Mouse (Mus musculus) embryonic facial prominence, embryonic 15.5 days (tissue): ENCODE results near the gene Iqschfp. TPM values are rescaled to one million over a fixed set of nuclear protein-coding genes. Genes with fewer than 3 reads are reported as not detected.

ENCODE experiments used
- ATAC-seq: fragments of 200-750 bp; cut with Nextera tagmentation; 2 replicates; pipeline ENCODE4 v1.8.0; 2017; ENCODE audit warnings: low read depth, moderate TSS enrichment; ENCODE audit not compliant: insufficient number of reproducible peaks, low FRiP score, low TSS enrichment
- H3K27ac ChIP-seq: fragments of 300-500 bp; sonication (generic); replicated peaks from 2 replicates; pipeline ENCODE4 v1.5.1; 2015; ENCODE audit warnings: mild to moderate bottlenecking, inconsistent platforms
- H3K27me3 ChIP-seq: fragments of 300-500 bp; sonication (generic); 2 replicates; pipeline ENCODE4 v1.6.1; 2015; ENCODE audit warnings: inconsistent platforms
- H3K36me3 ChIP-seq: fragments of 300-500 bp; sonication (generic); 2 replicates; pipeline ENCODE4 v1.6.1; 2015; ENCODE audit warnings: mild to moderate bottlenecking, inconsistent platforms
- H3K4me1 ChIP-seq: fragments of 300-500 bp; sonication (generic); 2 replicates; pipeline ENCODE4 v1.6.1; 2015; ENCODE audit warnings: inconsistent platforms
- H3K4me2 ChIP-seq: fragments of 300-500 bp; sonication (generic); replicated peaks from 2 replicates; pipeline ENCODE4 v1.6.1; 2015; ENCODE audit warnings: mild to moderate bottlenecking, inconsistent platforms
- H3K4me3 ChIP-seq: fragments of 300-500 bp; sonication (generic); replicated peaks from 2 replicates; pipeline ENCODE4 v1.5.1; 2015; ENCODE audit warnings: mild to moderate bottlenecking, inconsistent platforms
- H3K9ac ChIP-seq: fragments of 300-500 bp; sonication (generic); 2 replicates; pipeline ENCODE4 v1.6.1; 2015; ENCODE audit warnings: inconsistent platforms
- H3K9me3 ChIP-seq: fragments of 300-500 bp; sonication (generic); replicated peaks from 2 replicates; pipeline ENCODE4 v1.6.1; 2016; ENCODE audit warnings: inconsistent platforms
- WGBS: fragments of 180-500 bp; shearing (Covaris S2); methylation state at CpG from one replicate; pipeline ENCODE4 v1.1.7; 2015; 5-methylcytosine and 5-hydroxymethylcytosine counted together
- polyA plus RNA-seq: library from polyadenylated mRNA; unstranded; fragments of >200 nt; fragmentation: Nextera tagmentation; extraction: Ambion mirVana; gene quantifications from 2 replicates; pipeline ENCODE4 v1.2.1, GENCODE M21; 2015

Gene Iqschfp
- polyA plus RNA-seq, 1 experiment from 2014 or later: 0.08 TPM

GRCm38 (mm10) chr3:68160760-68161159, 268.7 kb downstream of the Iqschfp start:
- H3K27me3 ChIP-seq: no peaks in the 10 kb centered on the region
- no peaks in the 10 kb centered on the region for H3K4me1 ChIP-seq
- no peaks in the 10 kb centered on the region for H3K9me3 ChIP-seq
- H3K27ac ChIP-seq: no peak overlapping the region
- H3K4me2 ChIP-seq: no peak overlapping the region
- H3K9ac ChIP-seq: no peak overlapping the region
- WGBS: 72% methylated on average over 3 of the region's 3 CpGs
- no peak overlapping the region for H3K4me3 ChIP-seq
- H3K36me3 ChIP-seq: no peaks in the 10 kb centered on the region
- ATAC-seq: no peak

- ATAC-seq: no peak
- no peak overlapping the region for H3K9ac ChIP-seq
- no peaks in the 10 kb centered on the region for H3K36me3 ChIP-seq
- H3K27me3 ChIP-seq: no peaks in the 10 kb centered on the region
- no peaks in the 10 kb centered on the region for H3K9me3 ChIP-seq
- no peak overlapping the region for H3K4me3 ChIP-seq
- no peaks in the 10 kb centered on the region for H3K4me1 ChIP-seq
- no peak overlapping the region for H3K4me2 ChIP-seq
- 63% methylated on average over 1 of the region's 1 CpGs for WGBS
- no peak overlapping the region for H3K27ac ChIP-seq
Measured at GRCm38 (mm10) chr3:68178248-68178647, 286.2 kb downstream of the Iqschfp start.

GRCm38 (mm10) chr3:68187471-68187870, 295.4 kb downstream of the Iqschfp start:
- Histone ChIP-seq H3K27ac (no peak overlapping the region), H3K4me1 (no peaks in the 10 kb centered on the region), H3K4me2 (no peak overlapping the region), H3K36me3 (no peaks in the 10 kb centered on the region), H3K27me3 (no peaks in the 10 kb centered on the region), H3K4me3 (no peak overlapping the region), H3K9ac (no peak overlapping the region), H3K9me3 (no peaks in the 10 kb centered on the region)
- no peak for ATAC-seq
- 56% methylated on average over 8 of the region's 8 CpGs for whole genome bisulfite sequencing

- Histone ChIP-seq H3K4me1 (no peaks in the 10 kb centered on the region), H3K36me3 (no peaks in the 10 kb centered on the region), H3K9ac (no peak overlapping the region), H3K4me3 (no peak overlapping the region), H3K27me3 (no peaks in the 10 kb centered on the region), H3K4me2 (no peak overlapping the region), H3K9me3 (no peaks in the 10 kb centered on the region), H3K27ac (no peak overlapping the region)
- 72% methylated on average over 2 of the region's 2 CpGs for WGBS
- ATAC-seq: no peak
Measured at GRCm38 (mm10) chr3:68189100-68189499, 297.1 kb downstream of the Iqschfp start.

GRCm38 (mm10) chr3:68196933-68197332, 304.9 kb downstream of the Iqschfp start:
- Histone ChIP-seq H3K4me1 (no peaks in the 10 kb centered on the region), H3K27ac (no peak overlapping the region), H3K9me3 (no peaks in the 10 kb centered on the region), H3K4me3 (no peak overlapping the region), H3K36me3 (no peaks in the 10 kb centered on the region), H3K9ac (no peak overlapping the region), H3K4me2 (no peak overlapping the region), H3K27me3 (no peaks in the 10 kb centered on the region)
- WGBS: 85% methylated on average over 1 of the region's 1 CpGs
- no peak for ATAC-seq

- Histone ChIP-seq H3K9ac (no peak overlapping the region), H3K4me3 (no peak overlapping the region), H3K27me3 (no peaks in the 10 kb centered on the region), H3K27ac (no peak overlapping the region), H3K4me2 (no peak overlapping the region), H3K4me1 (no peaks in the 10 kb centered on the region), H3K9me3 (no peaks in the 10 kb centered on the region), H3K36me3 (no peaks in the 10 kb centered on the region)
- WGBS: 33% methylated on average over 1 of the region's 1 CpGs
- ATAC-seq: no peak
Measured at GRCm38 (mm10) chr3:68201214-68201613, 309.2 kb downstream of the Iqschfp start.

GRCm38 (mm10) chr3:68202162-68202902, 310.3 kb downstream of the Iqschfp start:
- Histone ChIP-seq H3K4me3 (no peak overlapping the region), H3K4me1 (no peaks in the 10 kb centered on the region), H3K36me3 (no peaks in the 10 kb centered on the region), H3K9ac (no peak overlapping the region), H3K27ac (no peak overlapping the region), H3K4me2 (no peak overlapping the region), H3K27me3 (no peaks in the 10 kb centered on the region), H3K9me3 (no peaks in the 10 kb centered on the region)
- WGBS: 73% methylated on average over 4 of the region's 4 CpGs
- ATAC-seq: no peak

- no peak for ATAC-seq
- Histone ChIP-seq H3K36me3 (no peaks in the 10 kb centered on the region), H3K9ac (no peak overlapping the region), H3K9me3 (no peaks in the 10 kb centered on the region), H3K4me3 (no peak overlapping the region), H3K4me2 (no peak overlapping the region), H3K4me1 (no peaks in the 10 kb centered on the region), H3K27me3 (no peaks in the 10 kb centered on the region), H3K27ac (no peak overlapping the region)
- WGBS: 58% methylated on average over 4 of the region's 4 CpGs
Measured at GRCm38 (mm10) chr3:68203934-68204467, 312.0 kb downstream of the Iqschfp start.

- WGBS: 77% methylated on average over 4 of the region's 4 CpGs
- H3K36me3 ChIP-seq: no peaks in the 10 kb centered on the region
Measured at GRCm38 (mm10) chr3:68210422-68210821, 318.4 kb downstream of the Iqschfp start.

GRCm38 (mm10) chr3:68221452-68221851, 329.4 kb downstream of the Iqschfp start:
- Histone ChIP-seq H3K4me3 (no peak overlapping the region), H3K9ac (no peak overlapping the region), H3K27ac (no peak overlapping the region), H3K4me1 (no peaks in the 10 kb centered on the region), H3K9me3 (no peaks in the 10 kb centered on the region), H3K27me3 (no peaks in the 10 kb centered on the region), H3K36me3 (no peaks in the 10 kb centered on the region), H3K4me2 (no peak overlapping the region)
- WGBS: 86% methylated on average over 3 of the region's 3 CpGs
- no peak for ATAC-seq

More at GRCm38 (mm10) chr3:68210422-68210821, 318.4 kb downstream of the Iqschfp start:
- Histone ChIP-seq H3K27me3 (no peaks in the 10 kb centered on the region), H3K9me3 (no peaks in the 10 kb centered on the region), H3K4me2 (no peak overlapping the region), H3K9ac (no peak overlapping the region), H3K4me1 (no peaks in the 10 kb centered on the region), H3K27ac (no peak overlapping the region), H3K4me3 (no peak overlapping the region)
- no peak for ATAC-seq

- ATAC-seq: no peak
- Histone ChIP-seq H3K27me3 (no peaks in the 10 kb centered on the region), H3K36me3 (no peaks in the 10 kb centered on the region), H3K27ac (no peak overlapping the region), H3K4me3 (no peak overlapping the region), H3K4me1 (no peaks in the 10 kb centered on the region), H3K9me3 (no peaks in the 10 kb centered on the region), H3K4me2 (no peak overlapping the region), H3K9ac (no peak overlapping the region)
- 92% methylated on average over 2 of the region's 2 CpGs for WGBS
Measured at GRCm38 (mm10) chr3:68239887-68240286, 347.9 kb downstream of the Iqschfp start.

- no peaks in the 10 kb centered on the region for H3K9me3 ChIP-seq
- 43% methylated on average over 3 of the region's 3 CpGs for WGBS
- ATAC-seq: peak; percentile 34; the same call in 1 of the 2 replicates
- no peak overlapping the region for H3K27ac ChIP-seq
- no peaks in the 10 kb centered on the region for H3K4me1 ChIP-seq
- H3K4me2 ChIP-seq: no peak overlapping the region
- no peak overlapping the region for H3K4me3 ChIP-seq
- H3K27me3 ChIP-seq: no peaks in the 10 kb centered on the region
- no peak overlapping the region for H3K9ac ChIP-seq
- H3K36me3 ChIP-seq: no peaks in the 10 kb centered on the region
Measured at GRCm38 (mm10) chr3:68243239-68243638, 351.2 kb downstream of the Iqschfp start.
